Mouse (Mus musculus) CH12.LX (cell line): ENCODE measurements at regions not wholly inside any gene's neighbourhood (a gene's known extent, or its start where the extent isn't known, plus 50 kb on each side); places are given as distances from the start of the nearest gene placed in this dataset.

ENCODE experiments used
- CTCF ChIP-seq, 2 experiments: IDR thresholded peaks in 1 of 2; conservative IDR thresholded peaks in 1 of 2; 2 replicates each; pipeline ENCODE4 v1.5.1; 2011 to 2012; ENCODE audit warnings: low read depth in 2 of 2, low read length in 2 of 2, improper control_type of control experiment in 1 of 2, inconsistent platforms in 1 of 2, mild to moderate bottlenecking in 1 of 2, moderate library complexity in 1 of 2
- EP300 ChIP-seq: IDR thresholded peaks from 2 replicates; pipeline ENCODE4 v1.6.1; 2011; ENCODE audit warnings: low read length, improper control_type of control experiment
- POLR2A ChIP-seq: IDR thresholded peaks from 2 replicates; pipeline ENCODE4 v1.6.1; 2011; ENCODE audit warnings: low read depth, mild to moderate bottlenecking, improper control_type of control experiment, low read length
- SMC3 ChIP-seq: IDR thresholded peaks from 2 replicates; pipeline ENCODE4 v1.6.1; 2011; ENCODE audit warnings: low read depth, low read length, improper control_type of control experiment
- USF1 ChIP-seq: IDR thresholded peaks from 2 replicates; pipeline ENCODE4 v1.6.1; 2014; ENCODE audit warnings: low read depth, mild to moderate bottlenecking, inconsistent platforms, low read length, improper control_type of control experiment
- ZNF384 ChIP-seq: IDR thresholded peaks from 2 replicates; pipeline ENCODE4 v1.6.1; 2012; ENCODE audit warnings: low read depth, low read length, improper control_type of control experiment, inconsistent platforms

- TF ChIP-seq CTCF (conservative IDR thresholded peaks at IDR 0.05 in 1 of 2, IDR thresholded peaks at IDR 0.05 in 1 of 2; ENCODE audit: low read depth in 2 of 2, low read length in 2 of 2): no peak
- TF ChIP-seq USF1: no peak
- TF ChIP-seq EP300: no peak
- no peak for TF ChIP-seq ZNF384
- no peak for TF ChIP-seq POLR2A
- TF ChIP-seq SMC3: no peak
Observed at GRCm38 (mm10) chr4:54406151-54406550, 538.7 kb upstream of the Zfp462 start.
